Mouse (Mus musculus) small intestine, adult 2 months (tissue): ENCODE measurements around the gene Panx3.

Experiments used
- CTCF ChIP-seq: fragments of 200-500 bp; IDR thresholded peaks from 2 replicates; pipeline ENCODE4 v1.5.1; 2012; ENCODE audit warnings: low read depth, mild to moderate bottlenecking, control low read depth, inconsistent platforms, low read length, moderate library complexity, mixed read lengths; ENCODE audit not compliant: insufficient replicate concordance, insufficient read length; ENCODE audit errors: extremely low read depth
- POLR2A ChIP-seq: fragments of 200-500 bp; IDR thresholded peaks from 2 replicates; pipeline ENCODE4 v1.6.1; 2012; ENCODE audit warnings: low read depth, mild to moderate bottlenecking, control low read depth, inconsistent platforms, low read length, moderate library complexity

DNA sequence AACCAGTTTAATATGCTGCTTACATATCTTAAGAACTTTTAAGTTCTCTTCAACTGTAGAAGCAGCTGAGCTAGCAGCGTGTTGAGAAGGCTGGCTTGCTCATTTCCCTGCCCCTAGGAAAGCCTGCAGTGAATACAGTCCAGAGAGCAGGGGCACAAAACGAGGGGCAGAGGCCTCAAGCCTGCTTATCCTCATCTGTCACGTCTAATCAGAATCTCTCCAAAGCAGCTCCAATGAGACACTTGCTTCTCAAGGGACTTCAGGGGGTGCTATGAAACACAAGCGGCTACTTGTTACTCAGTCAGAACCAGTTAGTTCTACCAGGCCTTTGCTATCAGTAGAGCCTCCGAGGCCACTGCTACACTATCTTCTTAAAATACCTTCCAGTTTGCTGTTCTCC, 15.2 kb downstream of the Panx3 start:
- no peak for TF ChIP-seq CTCF
- no peak for TF ChIP-seq POLR2A
